8 mouse cellular contexts compared by ENCODE assay signal in the genomic region with DNA sequence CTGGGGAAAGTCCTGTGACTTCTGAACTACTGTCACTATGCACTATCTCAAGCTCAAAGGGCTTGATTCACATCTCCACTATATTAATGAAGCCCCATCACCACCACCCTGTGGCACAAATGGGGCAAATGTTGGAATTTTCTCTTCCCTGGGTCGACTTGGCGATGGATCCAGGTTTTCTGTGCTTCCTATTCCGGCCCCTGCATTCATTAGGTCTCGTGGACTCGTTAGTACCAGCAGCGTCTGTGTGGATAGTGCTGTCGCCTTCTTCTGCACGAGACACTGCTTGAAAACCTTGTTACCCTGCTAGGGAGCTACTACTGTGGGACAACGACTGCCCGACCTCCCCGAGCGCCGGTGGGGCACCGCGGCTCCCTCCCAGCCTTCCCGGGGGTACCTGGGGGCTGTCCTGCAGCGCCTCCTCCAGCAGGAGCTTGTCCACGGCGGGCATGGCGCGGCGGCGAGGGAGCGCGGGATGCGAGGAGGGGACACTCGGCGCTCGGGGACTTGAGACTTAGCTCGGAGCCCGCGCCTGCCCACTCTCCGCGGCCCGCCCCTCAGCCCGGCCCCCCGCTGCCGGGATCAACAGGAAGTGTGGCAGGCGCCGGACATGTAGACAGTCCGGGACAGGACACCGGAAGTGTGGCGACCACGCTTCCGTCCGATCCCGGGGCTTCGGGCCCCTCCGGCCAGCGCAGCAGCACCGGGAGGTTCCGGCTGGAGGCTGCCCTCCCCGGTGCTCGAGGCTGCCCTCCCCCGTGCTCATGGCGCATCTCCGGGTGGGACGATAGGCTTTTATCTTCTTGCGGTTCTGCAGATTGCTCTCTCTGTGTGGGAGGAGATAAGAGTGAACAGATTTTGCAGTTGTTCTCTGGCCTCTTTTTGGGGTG. TPM values are rescaled to one million over a fixed set of nuclear protein-coding genes. Genes with fewer than 3 reads are reported as not detected.
DNase-seq lines count a peak whose midpoint lies in the region; ATAC-seq and TF ChIP-seq lines count a peak whose summit lies in the region.

A gene (minus strand): TSS at position 608 of the 890 bp plus-strand sequence.

- no peaks in the 10 kb centered on the region for H3K9me3 ChIP-seq in heart, embryonic 13.5 days
- H3K9me3 ChIP-seq in liver, embryonic 11.5 days (ENCODE audit: control insufficient read depth, low read length) = no peaks in the 10 kb centered on the region

- H3ac ChIP-seq in C2C12 (ENCODE audit: control insufficient read depth, insufficient read length, low read depth) (peak within 1 kb of the TSS; percentile 79), myocyte (ENCODE audit: control insufficient read depth, insufficient read length) (peak within 1 kb of the TSS; percentile 14)

- under 1% methylated on average over 58 of the region's 59 CpGs for WGBS in heart, embryonic 13.5 days
- under 1% methylated on average over 55 of the region's 59 CpGs for WGBS in liver, embryonic 11.5 days

- H3K9ac ChIP-seq in heart, embryonic 13.5 days = peak within 1 kb of the TSS; percentile 92
- peak within 1 kb of the TSS; percentile 66 for H3K9ac ChIP-seq in liver, embryonic 11.5 days (ENCODE audit: low read depth, low read length)

- H3K27ac ChIP-seq in heart, embryonic 13.5 days (replicated peaks) = peak within 1 kb of the TSS; percentile 92
- peak within 1 kb of the TSS; percentile 62 for H3K27ac ChIP-seq in liver, embryonic 11.5 days (ENCODE audit: low read depth, low read length)

- no peaks in the 10 kb centered on the region for H3K79me3 ChIP-seq in C2C12 (ENCODE audit: low read depth)

- peak; percentile 70 for TF ChIP-seq POLR2A in myocyte (IDR thresholded peaks at IDR 0.05; ENCODE audit: insufficient read length, low read depth)

- ATAC-seq in heart, embryonic 13.5 days (ENCODE audit: extremely low read depth, insufficient number of reproducible peaks, low FRiP score, low TSS enrichment) = peak; percentile 88
- peak; percentile 67 for ATAC-seq in liver, embryonic 11.5 days (replicated peaks; ENCODE audit: low FRiP score)

- no peak for TF ChIP-seq CTCF in C2C12 (IDR thresholded peaks at IDR 0.05; ENCODE audit: control insufficient read depth, insufficient read depth, insufficient read length)

- DNase-seq in brain, adult 2 months (ENCODE audit: low read depth, low spot score) = peak; percentile 97
- peak; percentile 64 for DNase-seq in fibroblast of lung, adult 2 months (ENCODE audit: low read depth)
- peak; percentile 98 for DNase-seq in kidney, postnatal 10 days
- DNase-seq in liver, embryonic 11.5 days (ENCODE audit: low spot score) = peak; percentile 83
- DNase-seq in spleen, postnatal 4 days (ENCODE audit: low spot score in 2 of 2) = peak; percentile 68 to 83

- H3K4me2 ChIP-seq in heart, embryonic 13.5 days = peak within 1 kb of the TSS; percentile 85
- H3K4me2 ChIP-seq in liver, embryonic 11.5 days = peak within 1 kb of the TSS; percentile 74
- H3K4me2 ChIP-seq in myocyte (ENCODE audit: low read depth) = peak within 1 kb of the TSS; percentile 98

- H3K79me2 ChIP-seq in C2C12 (ENCODE audit: control insufficient read depth, insufficient read depth) (no peaks in the 10 kb centered on the region), myocyte (ENCODE audit: control insufficient read depth, insufficient read depth) (no peaks in the 10 kb centered on the region)

- peaks cover 50% of the 10 kb centered on the region for H3K4me1 ChIP-seq in heart, embryonic 13.5 days
- peaks cover 26% of the 10 kb centered on the region for H3K4me1 ChIP-seq in liver, embryonic 11.5 days (replicated peaks; ENCODE audit: control insufficient read depth, insufficient read depth, low read length)

- H3K27me3 ChIP-seq in C2C12 (ENCODE audit: control insufficient read depth, insufficient read depth, insufficient read length) (no peaks in the 10 kb centered on the region), myocyte (ENCODE audit: control insufficient read depth, insufficient read depth, insufficient read length) (no peaks in the 10 kb centered on the region)
- H3K27me3 ChIP-seq in heart, embryonic 13.5 days (replicated peaks) = no peaks in the 10 kb centered on the region
- peaks cover 20% of the 10 kb centered on the region; the same call in 1 of the 2 replicates for H3K27me3 ChIP-seq in liver, embryonic 11.5 days (replicated peaks; ENCODE audit: control insufficient read depth, insufficient read depth, low read length)

- H3K4me3 ChIP-seq in C2C12 (ENCODE audit: insufficient read depth, poor library complexity, severe bottlenecking) (peak within 1 kb of the TSS; percentile 52), myocyte (peak within 1 kb of the TSS; percentile 42)
- peak within 1 kb of the TSS; percentile 83 for H3K4me3 ChIP-seq in heart, embryonic 13.5 days
- H3K4me3 ChIP-seq in liver, embryonic 11.5 days (ENCODE audit: low read depth, low read length) = peak within 1 kb of the TSS; percentile 69

- no peaks in the 10 kb centered on the region for H3K36me3 ChIP-seq in C2C12 (ENCODE audit: control insufficient read depth, insufficient read depth)
- no peaks in the 10 kb centered on the region for H3K36me3 ChIP-seq in heart, embryonic 13.5 days
- H3K36me3 ChIP-seq in liver, embryonic 11.5 days (ENCODE audit: control insufficient read depth, insufficient read depth, low read length) = no peaks in the 10 kb centered on the region
- no peaks in the 10 kb centered on the region for H3K36me3 ChIP-seq in myocyte (ENCODE audit: control insufficient read depth, insufficient read depth)

TF ChIP-seq in C2C12, 6 proteins besides CTCF, POLR2A, EP300 and RAD21:
- TF ChIP-seq FOSL1 (IDR thresholded peaks at IDR 0.05; ENCODE audit: insufficient read depth, low read length, poor library complexity, severe bottlenecking) (no peak), MYOG (IDR thresholded peaks at IDR 0.05; ENCODE audit: control insufficient read depth, extremely low read depth, insufficient read length) (no peak), CEBPB (IDR thresholded peaks at IDR 0.05; ENCODE audit: low read depth) (no peak), USF1 (IDR thresholded peaks at IDR 0.05; ENCODE audit: low read depth) (no peak), MAX (IDR thresholded peaks at IDR 0.05) (no peak), MYOD1 (IDR thresholded peaks at IDR 0.05; ENCODE audit: control insufficient read depth, insufficient read length, low read depth) (no peak)

TF ChIP-seq in myocyte, 11 proteins besides CTCF, POLR2A, EP300 and RAD21:
- TF ChIP-seq USF1 (IDR thresholded peaks at IDR 0.05; ENCODE audit: low read depth) = no peak
- no peak for TF ChIP-seq TCF12 (IDR thresholded peaks at IDR 0.05; ENCODE audit: insufficient read depth, poor library complexity, severe bottlenecking)
- TF ChIP-seq MYOD1 (IDR thresholded peaks at IDR 0.05; ENCODE audit: control insufficient read depth in 1 of 3, insufficient read length in 2 of 3, low read depth in 2 of 3) = peak in 1 of 3 experiments; percentile 15
- peak; percentile 65 for TF ChIP-seq POLR2AphosphoS2 (IDR thresholded peaks at IDR 0.05; ENCODE audit: insufficient read length, low read depth)
- TF ChIP-seq REST (IDR thresholded peaks at IDR 0.05; ENCODE audit: insufficient read depth, insufficient read length) = no peak
- peak in 2 of 3 experiments; percentile 25 to 58 for TF ChIP-seq MYOG (IDR thresholded peaks at IDR 0.05; ENCODE audit: control insufficient read depth in 1 of 3, insufficient read depth in 1 of 3, insufficient read length in 2 of 3, low read depth in 2 of 3)
- TF ChIP-seq E2F4 (IDR thresholded peaks at IDR 0.05; ENCODE audit: insufficient read depth) = no peak

RNA-seq across cellular contexts. Expression of the gene that starts here (rescaled TPM):
- 4.6 TPM for polyA plus RNA-seq in C2C12 (2012; fragmentation: generic; extraction: Trizol)
- 23.4 and 29.3 TPM in 2 replicates for polyA plus RNA-seq in heart, embryonic 13.5 days (2015; fragmentation: Nextera tagmentation; extraction: Ambion mirVana)
- polyA plus RNA-seq in liver, embryonic 11.5 days (2014; fragmentation: Nextera tagmentation; extraction: Ambion mirVana) = 26.8 and 29.9 TPM in 2 replicates
- 11.6 TPM for polyA plus RNA-seq in myocyte (2012; fragmentation: generic; extraction: Trizol)

Comparison
In these comparisons a context has a peak if more than half of its experiments do, and no peak if none do; other contexts are left out.
1. Peak in every context shown above with its lines: DNase-seq, ATAC-seq, H3K4me3 ChIP-seq and H3K27ac ChIP-seq.